Mouse (Mus musculus) embryonic facial prominence, embryonic 13.5 days (tissue): ENCODE measurements at regions not wholly inside any gene's neighbourhood (a gene's known extent, or its start where the extent isn't known, plus 50 kb on each side); places are given as distances from the start of the nearest gene placed in this dataset.

Experiments
- ATAC-seq: fragments of 200-750 bp; cut with Nextera tagmentation; 2 replicates; pipeline ENCODE4 v1.8.0; 2017; ENCODE audit warnings: low read depth; ENCODE audit not compliant: insufficient number of reproducible peaks, insufficient read depth, low FRiP score, low TSS enrichment
- H3K27ac ChIP-seq: fragments of 300-500 bp; sonication (generic); 2 replicates; pipeline ENCODE4 v1.5.1; 2015; ENCODE audit warnings: moderate library complexity, mild to moderate bottlenecking, inconsistent platforms
- H3K27me3 ChIP-seq: fragments of 300-500 bp; sonication (generic); 2 replicates; pipeline ENCODE4 v1.6.1; 2015; ENCODE audit warnings: mild to moderate bottlenecking, inconsistent platforms
- H3K36me3 ChIP-seq: fragments of 300-500 bp; sonication (generic); 2 replicates; pipeline ENCODE4 v1.6.1; 2015; ENCODE audit warnings: mild to moderate bottlenecking, inconsistent platforms
- H3K4me1 ChIP-seq: fragments of 300-500 bp; sonication (generic); 2 replicates; pipeline ENCODE4 v1.6.1; 2015; ENCODE audit warnings: inconsistent platforms
- H3K4me2 ChIP-seq: fragments of 300-500 bp; sonication (generic); 2 replicates; pipeline ENCODE4 v1.6.1; 2015; ENCODE audit warnings: moderate library complexity, mild to moderate bottlenecking, inconsistent platforms
- H3K4me3 ChIP-seq: fragments of 300-500 bp; sonication (generic); 2 replicates; pipeline ENCODE4 v1.5.1; 2015; ENCODE audit warnings: mild to moderate bottlenecking, inconsistent platforms
- H3K9ac ChIP-seq: fragments of 300-500 bp; sonication (generic); 2 replicates; pipeline ENCODE4 v1.6.1; 2015; ENCODE audit warnings: mild to moderate bottlenecking, inconsistent platforms
- H3K9me3 ChIP-seq: fragments of 300-500 bp; sonication (generic); 2 replicates; pipeline ENCODE4 v1.6.1; 2016; ENCODE audit warnings: inconsistent platforms
- WGBS: fragments of 180-500 bp; shearing (Covaris S2); methylation state at CpG from one replicate; pipeline ENCODE4 v1.1.7; 2015; ENCODE audit warnings: mixed read lengths; 5-methylcytosine and 5-hydroxymethylcytosine counted together

DNA sequence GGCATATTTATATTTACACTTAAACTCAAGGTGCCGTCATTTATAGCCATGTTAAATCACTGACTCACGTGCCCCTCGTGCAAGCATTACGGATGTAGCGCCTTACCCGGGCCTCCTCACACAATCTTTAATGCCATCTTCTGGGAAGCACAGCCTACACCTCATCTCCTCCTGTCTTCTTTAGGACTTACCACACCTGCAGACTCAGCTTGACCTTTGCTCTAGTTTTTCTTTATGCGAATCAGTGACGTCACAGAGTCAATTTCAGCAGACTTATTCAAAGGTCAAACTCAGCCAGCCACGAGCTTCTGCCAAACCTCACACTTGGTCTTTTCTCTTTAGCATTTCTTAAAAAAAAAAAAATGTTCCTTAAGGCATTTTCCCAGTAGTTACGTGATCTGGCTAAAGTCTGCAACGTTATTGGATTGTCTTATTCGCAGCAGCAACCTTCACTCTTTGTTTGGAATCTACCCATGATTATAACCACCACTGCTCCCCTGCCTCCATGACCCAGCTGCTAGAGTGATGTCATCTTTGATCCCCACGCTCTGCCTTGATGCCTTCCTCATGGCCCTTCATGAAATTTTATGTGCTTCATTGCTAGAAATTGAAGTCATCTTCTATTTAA, 285.3 kb downstream of the Lmo7 start:
- H3K4me3 ChIP-seq, result no peak overlapping the region
- ATAC-seq, result 0 out of 2 replicates have a peak, but pooled peaks have one; percentile 10

DNA sequence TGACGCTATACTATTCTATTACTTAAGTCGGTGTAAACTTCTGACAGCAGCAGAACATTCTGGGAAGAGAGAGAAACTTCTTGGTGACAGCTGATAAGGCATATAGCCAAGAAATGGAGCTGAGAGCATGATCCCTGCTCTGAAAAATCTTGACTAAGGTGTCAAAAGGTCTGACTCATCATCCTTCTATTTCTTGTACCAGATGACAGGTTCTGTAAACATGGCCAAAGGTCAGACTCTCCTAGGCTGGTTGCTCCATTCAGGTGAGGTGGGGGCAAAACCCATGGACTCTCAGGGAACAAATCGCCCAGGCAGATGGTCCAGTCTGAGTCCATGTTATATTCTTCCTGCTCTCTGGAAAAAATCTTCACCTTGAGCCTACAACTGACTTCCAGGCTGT, 283.5 kb downstream of the Lmo7 start:
- H3K4me3 ChIP-seq, result no peak overlapping the region
- no peaks in the 10 kb centered on the region; the same call in 1 of the 2 replicates for H3K27me3 ChIP-seq
- H3K4me1 ChIP-seq, result 0 out of 2 replicates have a peak, but pooled peaks cover 8% of the 10 kb centered on the region
- WGBS, result 71% methylated on average over 3 of the region's 3 CpGs
- H3K27ac ChIP-seq, result no peak overlapping the region
- no peaks in the 10 kb centered on the region for H3K36me3 ChIP-seq
- H3K9ac ChIP-seq, result no peak overlapping the region
- H3K9me3 ChIP-seq, result no peaks in the 10 kb centered on the region
- ATAC-seq, result no peak
- H3K4me2 ChIP-seq, result no peak overlapping the region

More for the DNA sequence above, 285.3 kb downstream of the Lmo7 start:
- Histone ChIP-seq H3K27me3 (no peaks in the 10 kb centered on the region; the same call in 1 of the 2 replicates), H3K9me3 (no peaks in the 10 kb centered on the region), H3K9ac (no peak overlapping the region), H3K4me1 (0 out of 2 replicates have a peak, but pooled peaks cover 8% of the 10 kb centered on the region), H3K27ac (no peak overlapping the region), H3K4me2 (no peak overlapping the region), H3K36me3 (no peaks in the 10 kb centered on the region)
- WGBS, result 66% methylated on average over 13 of the region's 13 CpGs

DNA sequence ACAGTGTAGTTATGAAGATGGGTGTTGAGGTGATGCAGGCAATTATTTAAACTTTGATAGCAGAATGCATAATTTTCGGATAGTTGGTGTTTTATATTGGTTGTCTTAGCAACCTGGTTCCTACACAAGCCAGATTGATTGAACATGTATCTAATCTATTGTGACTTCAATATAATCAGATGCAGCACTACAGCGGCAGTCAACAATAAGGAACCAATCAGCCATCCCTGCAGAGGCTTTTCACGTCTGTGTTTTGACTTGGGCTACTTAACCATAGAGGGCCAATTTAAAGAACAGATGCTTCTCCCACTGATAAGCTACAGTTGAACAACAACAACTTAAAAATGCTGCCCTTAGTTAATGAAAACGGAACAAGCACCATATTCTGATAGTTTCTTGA, 267.8 kb downstream of the Lmo7 start:
- H3K36me3 ChIP-seq, result no peaks in the 10 kb centered on the region
- H3K4me1 ChIP-seq, result no peaks in the 10 kb centered on the region
- H3K9ac ChIP-seq, result no peak overlapping the region
- H3K9me3 ChIP-seq, result no peaks in the 10 kb centered on the region
- no peak for ATAC-seq
- H3K4me2 ChIP-seq, result no peak overlapping the region
- no peaks in the 10 kb centered on the region for H3K27me3 ChIP-seq
- H3K27ac ChIP-seq, result no peak overlapping the region
- H3K4me3 ChIP-seq, result no peak overlapping the region
- WGBS, result 26% methylated on average over 4 of the region's 4 CpGs

DNA sequence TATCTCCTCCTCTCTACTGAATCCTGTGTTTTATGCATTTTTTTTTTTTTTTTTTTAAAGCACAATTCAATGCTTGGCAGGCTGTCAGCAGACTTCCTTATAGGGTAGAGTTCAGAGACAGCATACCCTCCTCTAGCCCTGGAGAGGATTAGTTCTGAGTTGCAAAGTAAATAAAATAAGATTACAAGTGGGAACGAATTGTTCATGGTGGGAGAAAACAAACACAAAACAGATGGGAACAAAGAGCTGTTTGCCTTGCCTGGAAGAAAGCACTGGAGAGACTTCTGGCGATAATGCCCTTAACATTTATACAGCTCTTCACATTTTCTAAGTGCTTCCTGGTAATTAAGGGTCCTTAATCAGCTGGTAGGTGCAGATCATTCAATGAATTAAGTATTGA, 254.6 kb downstream of the Lmo7 start:
- no peaks in the 10 kb centered on the region for H3K27me3 ChIP-seq
- ATAC-seq, result peak; percentile 75; the same call in 1 of the 2 replicates
- H3K27ac ChIP-seq, result peak overlapping the region; percentile 81
- H3K9ac ChIP-seq, result no peak overlapping the region
- H3K9me3 ChIP-seq, result 0 out of 2 replicates have a peak, but pooled peaks cover 3% of the 10 kb centered on the region
- no peaks in the 10 kb centered on the region for H3K36me3 ChIP-seq
- peaks cover 21% of the 10 kb centered on the region for H3K4me1 ChIP-seq
- H3K4me2 ChIP-seq, result no peak overlapping the region
- 7% methylated on average over 2 of the region's 2 CpGs for WGBS
- no peak overlapping the region for H3K4me3 ChIP-seq
